Mouse (Mus musculus): ENCODE measurements around the gene Aarsd1.
"Not testable (repeated sequence)": the region's sequence is repeated elsewhere in the genome, so short reads cannot be mapped to it uniquely, and the experiment has no call there.

The Aarsd1 gene

GRCm38 (mm10) chr11:101447786-101448185, 30.4 kb upstream of the Aarsd1 start:
- no peak for DNase-seq (ENCODE audit: low spot score in 2 of 2)

- not testable (repeated sequence) for DNase-seq (ENCODE audit: low spot score in 2 of 2)
Observed at GRCm38 (mm10) chr11:101446860-101447259, 29.4 kb upstream of the Aarsd1 start.

- no peak for DNase-seq (ENCODE audit: low spot score in 2 of 2)
Observed at GRCm38 (mm10) chr11:101446319-101446718, 28.9 kb upstream of the Aarsd1 start.

- DNase-seq (ENCODE audit: low spot score in 2 of 2) = no peak
Observed at GRCm38 (mm10) chr11:101442760-101443159, 25.3 kb upstream of the Aarsd1 start.

GRCm38 (mm10) chr11:101442127-101442693, 24.8 kb upstream of the Aarsd1 start, which contains the start of gene Rpl27:
Rpl27 (plus strand) TSS chr11:101442298.
- peak; percentile 97 to 98 for DNase-seq (ENCODE audit: low spot score in 2 of 2)

GRCm38 (mm10) chr11:101441450-101442126, 24.2 kb upstream of the Aarsd1 start:
- DNase-seq (ENCODE audit: low spot score in 2 of 2) = not testable (repeated sequence)

- not testable (repeated sequence) for DNase-seq (ENCODE audit: low spot score in 2 of 2)
Observed at GRCm38 (mm10) chr11:101438006-101438405, 20.6 kb upstream of the Aarsd1 start.

GRCm38 (mm10) chr11:101436916-101437315, 19.5 kb upstream of the Aarsd1 start:
- DNase-seq (ENCODE audit: low spot score in 2 of 2) = no peak

GRCm38 (mm10) chr11:101435831-101436230, 18.4 kb upstream of the Aarsd1 start:
- DNase-seq (ENCODE audit: low spot score in 2 of 2) = no peak

- DNase-seq (ENCODE audit: low spot score in 2 of 2) = no peak
Observed at GRCm38 (mm10) chr11:101433396-101433795, 16.0 kb upstream of the Aarsd1 start.

- DNase-seq (ENCODE audit: low spot score in 2 of 2) = no peak
Observed at GRCm38 (mm10) chr11:101431327-101431726, 13.9 kb upstream of the Aarsd1 start.

GRCm38 (mm10) chr11:101426165-101426564, 8.8 kb upstream of the Aarsd1 start:
- no peak for DNase-seq (ENCODE audit: low spot score in 2 of 2)

GRCm38 (mm10) chr11:101424925-101425813, 7.8 kb upstream of the Aarsd1 start, which contains the start of the genes Rundc1 and Ptges3l:
Rundc1 (plus strand) TSS chr11:101425085.
Ptges3l (minus strand) TSS chr11:101425333.
- peak; percentile 94 to 98 for DNase-seq (ENCODE audit: low spot score in 2 of 2)

GRCm38 (mm10) chr11:101424105-101424851, 6.9 kb upstream of the Aarsd1 start, which contains the start of gene Gm27029:
Gm27029 (minus strand) TSS chr11:101424796.
- peak in 1 of 2 experiments; percentile 24 for DNase-seq (ENCODE audit: low spot score in 2 of 2)

GRCm38 (mm10) chr11:101420148-101420547, 2.7 kb upstream of the Aarsd1 start:
- no peak for DNase-seq (ENCODE audit: low spot score in 2 of 2)

- DNase-seq (ENCODE audit: low spot score in 2 of 2) = no peak
Observed at GRCm38 (mm10) chr11:101419610-101420009, 2.2 kb upstream of the Aarsd1 start.

GRCm38 (mm10) chr11:101418991-101419390, 1.6 kb upstream of the Aarsd1 start:
- DNase-seq (ENCODE audit: low spot score in 2 of 2) = peak; percentile 32 to 55

GRCm38 (mm10) chr11:101416433-101417100, 848 bp downstream of the Aarsd1 start:
- no peak for DNase-seq (ENCODE audit: low spot score in 2 of 2)

GRCm38 (mm10) chr11:101415306-101415705, 2.1 kb downstream of the Aarsd1 start:
- no peak for DNase-seq (ENCODE audit: low spot score in 2 of 2)

GRCm38 (mm10) chr11:101395110-101395509, 22.3 kb downstream of the Aarsd1 start:
- DNase-seq (ENCODE audit: low spot score in 2 of 2) = peak; percentile 40 to 69

GRCm38 (mm10) chr11:101381817-101382216, 35.6 kb downstream of the Aarsd1 start:
- no peak for DNase-seq (ENCODE audit: low spot score in 2 of 2)

Measured in frontal cortex, postnatal 10 days (tissue).